Mouse (Mus musculus) C2C12 (cell line): Measurements from ENCODE around the gene Fndc3a.

Experiments
- CTCF ChIP-seq: IDR thresholded peaks from one replicate; pipeline ENCODE4 v1.5.1; 2011; ENCODE audit not compliant: control insufficient read depth, insufficient read depth, insufficient read length
- MAX ChIP-seq: IDR thresholded peaks from one replicate; pipeline ENCODE4 v1.6.1; 2011; ENCODE audit warnings: mild to moderate bottlenecking, control low read depth

- TF ChIP-seq CTCF (no peak), MAX (no peak)
Measured at GRCm38 (mm10) chr14:72533862-72534261, 175.9 kb downstream of the Fndc3a start.
